Mouse (Mus musculus) brain, embryonic 14.5 days (tissue): ENCODE results near the gene Saa4.
"Not testable (repeated sequence)": the region's sequence is repeated elsewhere in the genome, so short reads cannot be mapped to it uniquely, and the experiment has no call there.

Experiments used
- CTCF ChIP-seq: fragments of 200-500 bp; IDR thresholded peaks from 2 replicates; pipeline ENCODE4 v1.5.1; 2012; ENCODE audit warnings: inconsistent platforms, mild to moderate bottlenecking, moderate library complexity, borderline replicate concordance; ENCODE audit not compliant: insufficient read depth, insufficient read length; ENCODE audit errors: extremely low read depth
- POLR2A ChIP-seq: fragments of 200-500 bp; IDR thresholded peaks from 2 replicates; pipeline ENCODE4 v1.6.1; 2012; ENCODE audit warnings: mild to moderate bottlenecking, inconsistent platforms, borderline replicate concordance; ENCODE audit not compliant: poor library complexity, insufficient read depth, insufficient read length, severe bottlenecking; ENCODE audit errors: extremely low read depth

GRCm38 (mm10) chr7:46679044-46679443 lies 53.4 kb downstream of the Saa4 start:
- not testable (repeated sequence) for TF ChIP-seq POLR2A, CTCF
